Mouse (Mus musculus): ENCODE measurements at regions not wholly inside any gene's neighbourhood (a gene's known extent, or its start where the extent isn't known, plus 50 kb on each side); places are given as distances from the start of the nearest gene placed in this dataset.

DNA sequence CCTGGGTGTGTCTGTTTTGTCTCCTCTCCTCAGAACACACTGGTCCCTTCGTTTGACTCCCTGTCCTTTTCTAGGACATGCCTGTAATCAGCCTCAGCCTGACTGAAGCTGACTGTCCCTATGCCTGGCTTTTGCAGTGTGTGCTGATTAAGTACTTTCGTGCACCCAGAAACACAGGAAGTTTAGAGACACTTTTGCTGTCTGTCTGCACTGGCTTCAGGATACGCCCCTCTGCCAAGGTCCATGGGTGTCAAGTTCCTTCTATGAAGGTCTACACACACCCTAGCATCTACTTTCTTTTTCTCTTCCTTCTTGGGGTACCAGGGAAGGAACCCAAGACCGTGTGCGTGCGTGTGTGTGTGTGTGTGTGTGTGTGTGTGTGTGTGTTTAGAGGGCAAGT is 189.3 kb downstream of the Gadd45g start:
- TF ChIP-seq POLR2A (IDR thresholded peaks at IDR 0.05; ENCODE audit: low read depth, low read length) = no peak
- no peak for TF ChIP-seq CTCF (IDR thresholded peaks at IDR 0.05; ENCODE audit: extremely low read depth, insufficient read depth, insufficient read length, insufficient replicate concordance)

All from spleen, adult 2 months (tissue).